Mouse (Mus musculus): ENCODE results near the gene Sema3d. TPM values are rescaled to one million over a fixed set of nuclear protein-coding genes. Genes with fewer than 3 reads are reported as not detected.
A peak's percentile ranks its signal among the peaks of the same experiment; 100 is the strongest.

Gene Sema3d
- 2.0 and 2.6 TPM in 2 replicates for polyA plus RNA-seq (2014; fragmentation: Nextera tagmentation; extraction: Ambion mirVana)

- Histone ChIP-seq H3K36me3 (replicated peaks; ENCODE audit: control insufficient read depth, insufficient read depth) (no peaks in the 10 kb centered on the region), H3K9ac (peak within 1 kb of the TSS; percentile 56), H3K4me1 (replicated peaks; ENCODE audit: control insufficient read depth, insufficient read depth, low read length) (no peaks in the 10 kb centered on the region), H3K4me2 (replicated peaks) (peak within 1 kb of the TSS; percentile 96), H3K4me3 (replicated peaks; ENCODE audit: low read length) (peak within 1 kb of the TSS; percentile 54), H3K9me3 (ENCODE audit: control insufficient read depth, low read length) (no peaks in the 10 kb centered on the region), H3K27me3 (ENCODE audit: control insufficient read depth, insufficient read depth, low read length) (peaks cover 23% of the 10 kb centered on the region), H3K27ac (no peak within 1 kb of the TSS)
- ATAC-seq (ENCODE audit: low FRiP score) (peak; percentile 96), DNase-seq (ENCODE audit: low spot score) (peak; percentile 80)
- WGBS, result 1% methylated on average over 49 of the region's 49 CpGs
Observed at GRCm38 (mm10) chr5:12383133-12383959, at the start of gene Sema3d. Sema3d (plus strand) TSS chr5:12383385.

- Histone ChIP-seq H3K9me3 (ENCODE audit: control insufficient read depth, low read length) (no peaks in the 10 kb centered on the region), H3K4me2 (replicated peaks) (no peak overlapping the region), H3K27ac (no peak overlapping the region), H3K36me3 (replicated peaks; ENCODE audit: control insufficient read depth, insufficient read depth) (no peaks in the 10 kb centered on the region), H3K9ac (no peak overlapping the region), H3K4me1 (replicated peaks; ENCODE audit: control insufficient read depth, insufficient read depth, low read length) (no peaks in the 10 kb centered on the region), H3K27me3 (ENCODE audit: control insufficient read depth, insufficient read depth, low read length) (peaks cover 4% of the 10 kb centered on the region; the same call in 1 of the 2 replicates), H3K4me3 (replicated peaks; ENCODE audit: low read length) (no peak overlapping the region)
- no peak for ATAC-seq (ENCODE audit: low FRiP score)
- no peak for DNase-seq (ENCODE audit: low spot score)
- WGBS, result 48% methylated on average over 1 of the region's 1 CpGs
Observed at GRCm38 (mm10) chr5:12377261-12377660, 5.9 kb upstream of the Sema3d start.

- 58% methylated on average over 5 of the region's 5 CpGs for WGBS
- DNase-seq (ENCODE audit: low spot score) (no peak), ATAC-seq (ENCODE audit: low FRiP score) (no peak)
- H3K9ac ChIP-seq, result no peak overlapping the region
- no peaks in the 10 kb centered on the region for H3K36me3 ChIP-seq (replicated peaks; ENCODE audit: control insufficient read depth, insufficient read depth)
- no peaks in the 10 kb centered on the region for H3K9me3 ChIP-seq (ENCODE audit: control insufficient read depth, low read length)
- no peak overlapping the region for H3K4me3 ChIP-seq (replicated peaks; ENCODE audit: low read length)
- no peak overlapping the region for H3K4me2 ChIP-seq (replicated peaks)
- H3K27me3 ChIP-seq (ENCODE audit: control insufficient read depth, insufficient read depth, low read length), result peaks cover 9% of the 10 kb centered on the region; the same call in 1 of the 2 replicates
- no peaks in the 10 kb centered on the region for H3K4me1 ChIP-seq (replicated peaks; ENCODE audit: control insufficient read depth, insufficient read depth, low read length)
- H3K27ac ChIP-seq, result no peak overlapping the region
Observed at GRCm38 (mm10) chr5:12378900-12379299, 4.3 kb upstream of the Sema3d start.

- H3K9me3 ChIP-seq (ENCODE audit: control insufficient read depth, low read length), result no peaks in the 10 kb centered on the region
- no peak overlapping the region for H3K4me3 ChIP-seq (replicated peaks; ENCODE audit: low read length)
- ATAC-seq (ENCODE audit: low FRiP score), result no peak
- H3K36me3 ChIP-seq (replicated peaks; ENCODE audit: control insufficient read depth, insufficient read depth), result no peaks in the 10 kb centered on the region
- H3K27me3 ChIP-seq (ENCODE audit: control insufficient read depth, insufficient read depth, low read length), result peaks cover 23% of the 10 kb centered on the region
- no peaks in the 10 kb centered on the region for H3K4me1 ChIP-seq (replicated peaks; ENCODE audit: control insufficient read depth, insufficient read depth, low read length)
- WGBS, result 66% methylated on average over 5 of the region's 5 CpGs
- no peak overlapping the region for H3K27ac ChIP-seq
- no peak for DNase-seq (ENCODE audit: low spot score)
- H3K4me2 ChIP-seq (replicated peaks), result no peak overlapping the region
- no peak overlapping the region for H3K9ac ChIP-seq
Observed at GRCm38 (mm10) chr5:12382010-12382409, 1.2 kb upstream of the Sema3d start.

GRCm38 (mm10) chr5:12383960-12384285 lies 738 bp downstream of the Sema3d start:
- Histone ChIP-seq H3K36me3 (replicated peaks; ENCODE audit: control insufficient read depth, insufficient read depth) (no peaks in the 10 kb centered on the region), H3K9me3 (ENCODE audit: control insufficient read depth, low read length) (no peaks in the 10 kb centered on the region), H3K27me3 (ENCODE audit: control insufficient read depth, insufficient read depth, low read length) (peaks cover 23% of the 10 kb centered on the region), H3K4me2 (replicated peaks) (peak overlapping the region; percentile 96), H3K4me3 (replicated peaks; ENCODE audit: low read length) (peak overlapping the region; percentile 54), H3K9ac (peak overlapping the region; percentile 56), H3K27ac (no peak overlapping the region), H3K4me1 (replicated peaks; ENCODE audit: control insufficient read depth, insufficient read depth, low read length) (no peaks in the 10 kb centered on the region)
- no peak for DNase-seq (ENCODE audit: low spot score)
- WGBS, result under 1% methylated on average over 10 of the region's 10 CpGs
- ATAC-seq (ENCODE audit: low FRiP score), result no peak

- H3K27ac ChIP-seq, result no peak overlapping the region
- H3K4me3 ChIP-seq (replicated peaks; ENCODE audit: low read length), result no peak overlapping the region
- no peaks in the 10 kb centered on the region for H3K9me3 ChIP-seq (ENCODE audit: control insufficient read depth, low read length)
- no peaks in the 10 kb centered on the region for H3K36me3 ChIP-seq (replicated peaks; ENCODE audit: control insufficient read depth, insufficient read depth)
- no peak overlapping the region for H3K4me2 ChIP-seq (replicated peaks)
- H3K9ac ChIP-seq, result no peak overlapping the region
- 87% methylated on average over 5 of the region's 5 CpGs for WGBS
- H3K4me1 ChIP-seq (replicated peaks; ENCODE audit: control insufficient read depth, insufficient read depth, low read length), result no peaks in the 10 kb centered on the region
- no peaks in the 10 kb centered on the region for H3K27me3 ChIP-seq (ENCODE audit: control insufficient read depth, insufficient read depth, low read length)
- ATAC-seq (ENCODE audit: low FRiP score) (no peak), DNase-seq (ENCODE audit: low spot score) (no peak)
Observed at GRCm38 (mm10) chr5:12392667-12393066, 9.5 kb downstream of the Sema3d start.

- no peaks in the 10 kb centered on the region for H3K36me3 ChIP-seq (replicated peaks; ENCODE audit: control insufficient read depth, insufficient read depth)
- no peaks in the 10 kb centered on the region for H3K4me1 ChIP-seq (replicated peaks; ENCODE audit: control insufficient read depth, insufficient read depth, low read length)
- H3K9me3 ChIP-seq (ENCODE audit: control insufficient read depth, low read length), result no peaks in the 10 kb centered on the region
- no peaks in the 10 kb centered on the region for H3K27me3 ChIP-seq (ENCODE audit: control insufficient read depth, insufficient read depth, low read length)
- 81% methylated on average over 2 of the region's 2 CpGs for WGBS
- H3K4me2 ChIP-seq (replicated peaks), result no peak overlapping the region
- H3K4me3 ChIP-seq (replicated peaks; ENCODE audit: low read length), result no peak overlapping the region
- no peak overlapping the region for H3K9ac ChIP-seq
- DNase-seq (ENCODE audit: low spot score) (no peak), ATAC-seq (ENCODE audit: low FRiP score) (no peak)
- no peak overlapping the region for H3K27ac ChIP-seq
Observed at GRCm38 (mm10) chr5:12399271-12399670, 16.1 kb downstream of the Sema3d start.

- Histone ChIP-seq H3K27me3 (ENCODE audit: control insufficient read depth, insufficient read depth, low read length) (no peaks in the 10 kb centered on the region), H3K4me1 (replicated peaks; ENCODE audit: control insufficient read depth, insufficient read depth, low read length) (no peaks in the 10 kb centered on the region), H3K36me3 (replicated peaks; ENCODE audit: control insufficient read depth, insufficient read depth) (no peaks in the 10 kb centered on the region), H3K27ac (no peak overlapping the region), H3K9me3 (ENCODE audit: control insufficient read depth, low read length) (no peaks in the 10 kb centered on the region), H3K4me2 (replicated peaks) (no peak overlapping the region), H3K4me3 (replicated peaks; ENCODE audit: low read length) (no peak overlapping the region), H3K9ac (no peak overlapping the region)
- DNase-seq (ENCODE audit: low spot score) (no peak), ATAC-seq (ENCODE audit: low FRiP score) (no peak)
Observed at GRCm38 (mm10) chr5:12404229-12404628, 21.0 kb downstream of the Sema3d start.

- no peaks in the 10 kb centered on the region for H3K9me3 ChIP-seq (ENCODE audit: control insufficient read depth, low read length)
- H3K4me3 ChIP-seq (replicated peaks; ENCODE audit: low read length), result no peak overlapping the region
- no peak overlapping the region for H3K4me2 ChIP-seq (replicated peaks)
- H3K9ac ChIP-seq, result no peak overlapping the region
- H3K27ac ChIP-seq, result no peak overlapping the region
- 80% methylated on average over 3 of the region's 3 CpGs for WGBS
- ATAC-seq (ENCODE audit: low FRiP score) (no peak), DNase-seq (ENCODE audit: low spot score) (no peak)
- no peaks in the 10 kb centered on the region for H3K36me3 ChIP-seq (replicated peaks; ENCODE audit: control insufficient read depth, insufficient read depth)
- no peaks in the 10 kb centered on the region for H3K27me3 ChIP-seq (ENCODE audit: control insufficient read depth, insufficient read depth, low read length)
- no peaks in the 10 kb centered on the region for H3K4me1 ChIP-seq (replicated peaks; ENCODE audit: control insufficient read depth, insufficient read depth, low read length)
Observed at GRCm38 (mm10) chr5:12412595-12412994, 29.4 kb downstream of the Sema3d start.

Data from hindbrain, embryonic 14.5 days (tissue).